Mouse (Mus musculus) spleen, adult 18-20 months (tissue): ENCODE measurements around the gene Enox1.

Source experiments
- DNase-seq, 2 experiments: peaks; one replicate each; pipeline ENCODE4 v3.0.0; 2022; ENCODE audit warnings: mixed read lengths in 2 of 2

The Enox1 gene

GRCm38 (mm10) chr14:77197414-77197915, 40.9 kb downstream of the Enox1 start:
- DNase-seq: no peak

GRCm38 (mm10) chr14:77210889-77211288, 54.3 kb downstream of the Enox1 start:
- no peak for DNase-seq

- no peak for DNase-seq
Observed at GRCm38 (mm10) chr14:77213210-77213609, 56.6 kb downstream of the Enox1 start.

- no peak for DNase-seq
Observed at GRCm38 (mm10) chr14:77214848-77215247, 58.3 kb downstream of the Enox1 start.

- DNase-seq: no peak
Observed at GRCm38 (mm10) chr14:77225346-77225745, 68.8 kb downstream of the Enox1 start.

- no peak for DNase-seq
Observed at GRCm38 (mm10) chr14:77238811-77239210, 82.2 kb downstream of the Enox1 start.

GRCm38 (mm10) chr14:77239360-77239759, 82.8 kb downstream of the Enox1 start:
- no peak for DNase-seq

- no peak for DNase-seq
Observed at GRCm38 (mm10) chr14:77246977-77247376, 90.4 kb downstream of the Enox1 start.

GRCm38 (mm10) chr14:77248426-77248825, 91.9 kb downstream of the Enox1 start:
- no peak for DNase-seq

GRCm38 (mm10) chr14:77248946-77249345, 92.4 kb downstream of the Enox1 start:
- DNase-seq: no peak

GRCm38 (mm10) chr14:77250652-77251238, 94.2 kb downstream of the Enox1 start:
- DNase-seq: no peak

GRCm38 (mm10) chr14:77255201-77255600, 98.6 kb downstream of the Enox1 start:
- no peak for DNase-seq

- no peak for DNase-seq
Observed at GRCm38 (mm10) chr14:77255711-77256110, 99.1 kb downstream of the Enox1 start.

- DNase-seq: no peak
Observed at GRCm38 (mm10) chr14:77256943-77257342, 100.4 kb downstream of the Enox1 start.

GRCm38 (mm10) chr14:77257461-77257860, 100.9 kb downstream of the Enox1 start:
- no peak for DNase-seq

- no peak for DNase-seq
Observed at GRCm38 (mm10) chr14:77258186-77258585, 101.6 kb downstream of the Enox1 start.

- no peak for DNase-seq
Observed at GRCm38 (mm10) chr14:77259686-77260085, 103.1 kb downstream of the Enox1 start.

- no peak for DNase-seq
Observed at GRCm38 (mm10) chr14:77260107-77260506, 103.5 kb downstream of the Enox1 start.

- no peak for DNase-seq
Observed at GRCm38 (mm10) chr14:77266805-77267771, 110.5 kb downstream of the Enox1 start.

- DNase-seq: no peak
Observed at GRCm38 (mm10) chr14:77272248-77272930, 115.8 kb downstream of the Enox1 start.

GRCm38 (mm10) chr14:77272931-77273446, 116.4 kb downstream of the Enox1 start:
- DNase-seq: no peak

GRCm38 (mm10) chr14:77273721-77274120, 117.2 kb downstream of the Enox1 start:
- DNase-seq: no peak

GRCm38 (mm10) chr14:77275607-77276006, 119.0 kb downstream of the Enox1 start:
- no peak for DNase-seq
